20 mouse cellular contexts compared by ENCODE assay signal in genomic region chr5:72648987-72649735, GRCm38 (mm10). TPM values are rescaled to one million over a fixed set of nuclear protein-coding genes. Genes with fewer than 3 reads are reported as not detected.
DNase-seq lines count a peak whose midpoint lies in the region; ATAC-seq lines count a peak whose summit lies in the region.
"Had no signal": no experiment of that assay in that cellular context is flagged by ENCODE, and none has a peak within 500 bp of the region (broad histone marks: within the 10 kb centered on the region; RNA-seq: fewer than 3 reads in every experiment).

No protein-coding gene starts in this region.

- H3K4me2 ChIP-seq in liver, embryonic 16.5 days (ENCODE audit: low read depth, low read length): peak overlapping the region; percentile 76
- no peak overlapping the region for H3K4me2 ChIP-seq in kidney, embryonic 16.5 days (replicated peaks; ENCODE audit: low read depth, low read length)

- peak overlapping the region; percentile 62; the same call in 1 of the 2 replicates for H3K4me3 ChIP-seq in liver, embryonic 16.5 days (ENCODE audit: low read depth, low read length)
- no peak overlapping the region for H3K4me3 ChIP-seq in embryonic facial prominence, embryonic 10.5 days
- H3K4me3 ChIP-seq in kidney, embryonic 16.5 days (ENCODE audit: low read length): no peak overlapping the region

- WGBS in liver, embryonic 16.5 days (ENCODE audit: insufficient replicate concordance): 63% methylated on average over 9 of the region's 9 CpGs
- WGBS in embryonic facial prominence, embryonic 10.5 days: 83% methylated on average over 9 of the region's 9 CpGs
- WGBS in kidney, embryonic 16.5 days: 67% methylated on average over 9 of the region's 9 CpGs

- no peaks in the 10 kb centered on the region for H3K36me3 ChIP-seq in liver, embryonic 16.5 days (ENCODE audit: control insufficient read depth, insufficient read depth)
- H3K36me3 ChIP-seq in embryonic facial prominence, embryonic 10.5 days (replicated peaks): no peaks in the 10 kb centered on the region
- H3K36me3 ChIP-seq in kidney, embryonic 16.5 days (ENCODE audit: insufficient read depth, low read length): no peaks in the 10 kb centered on the region
- H3K36me3 ChIP-seq: embryonic facial prominence, embryonic 13.5 days; hindbrain, embryonic 15.5 days; midbrain, embryonic 10.5 days had no signal

- no peaks in the 10 kb centered on the region for H3K9me3 ChIP-seq in liver, embryonic 16.5 days (replicated peaks; ENCODE audit: control insufficient read depth, low read length)
- no peaks in the 10 kb centered on the region for H3K9me3 ChIP-seq in embryonic facial prominence, embryonic 10.5 days
- H3K9me3 ChIP-seq in kidney, embryonic 16.5 days (ENCODE audit: low read length): no peaks in the 10 kb centered on the region
- H3K9me3 ChIP-seq: forebrain, embryonic 13.5 days; hindbrain, embryonic 15.5 days; midbrain, embryonic 10.5 days had no signal

- H3K27me3 ChIP-seq in liver, embryonic 16.5 days (ENCODE audit: control insufficient read depth, insufficient read depth, low read depth, low read length): no peaks in the 10 kb centered on the region
- H3K27me3 ChIP-seq in embryonic facial prominence, embryonic 10.5 days (replicated peaks; ENCODE audit: low read depth, poor library complexity, severe bottlenecking): peaks cover 71% of the 10 kb centered on the region
- H3K27me3 ChIP-seq in kidney, embryonic 16.5 days (ENCODE audit: insufficient read depth, low read length): peaks cover 9% of the 10 kb centered on the region; the same call in 1 of the 2 replicates

- no peak overlapping the region; the same call in 1 of the 2 replicates for H3K9ac ChIP-seq in liver, embryonic 16.5 days (ENCODE audit: low read depth, low read length)
- no peak overlapping the region for H3K9ac ChIP-seq in kidney, embryonic 16.5 days (replicated peaks; ENCODE audit: low read length)
- H3K9ac ChIP-seq: embryonic facial prominence, embryonic 13.5 days; forebrain, embryonic 13.5 days; hindbrain, embryonic 15.5 days had no signal

- peak; percentile 69 for DNase-seq in heart, adult 11 months
- no peak for DNase-seq in heart, adult 8-10 months (ENCODE audit: low spot score)
- peak; percentile 54 for DNase-seq in Muller cell, postnatal 12 days (ENCODE audit: inconsistent ontology term)
- DNase-seq in fibroblast of lung, adult 2 months (ENCODE audit: low read depth): peak; percentile 38
- DNase-seq in embryonic facial prominence, embryonic 10.5 days (ENCODE audit: low spot score): no peak
- DNase-seq in MN1 (ENCODE audit: low spot score): no peak
- DNase-seq: cerebellum, adult 11-12 months; thymus, postnatal 36 days had no signal

- peak overlapping the region; percentile 78 for H3K27ac ChIP-seq in liver, embryonic 16.5 days (ENCODE audit: low read length)
- no peak overlapping the region for H3K27ac ChIP-seq in embryonic facial prominence, embryonic 10.5 days (replicated peaks)
- H3K27ac ChIP-seq in kidney, embryonic 16.5 days (ENCODE audit: low read length): no peak overlapping the region
- H3K27ac ChIP-seq: embryonic facial prominence, embryonic 13.5 days; forebrain, embryonic 13.5 days; hindbrain, embryonic 15.5 days; midbrain, embryonic 10.5 days had no signal

- peaks cover 4% of the 10 kb centered on the region; the same call in 1 of the 2 replicates for H3K4me1 ChIP-seq in liver, embryonic 16.5 days (ENCODE audit: control insufficient read depth, low read depth, low read length)
- H3K4me1 ChIP-seq in embryonic facial prominence, embryonic 10.5 days: peaks cover 17% of the 10 kb centered on the region
- H3K4me1 ChIP-seq in kidney, embryonic 16.5 days (ENCODE audit: insufficient read depth, low read length): peaks cover 15% of the 10 kb centered on the region; the same call in 1 of the 2 replicates

- ATAC-seq in liver, embryonic 16.5 days (ENCODE audit: low read depth): peak; percentile 62
- ATAC-seq in kidney, embryonic 16.5 days (ENCODE audit: low FRiP score, low TSS enrichment): no peak

RNA-seq across cellular contexts. Expression of gene Nipal1, which starts 1.6 kb away (rescaled TPM):
- not detected for total RNA-seq in heart, adult 8-10 months (2022)
- polyA plus RNA-seq in liver, embryonic 16.5 days (2015; fragmentation: Nextera tagmentation; extraction: Ambion mirVana): 40.1 and 51.0 TPM in 2 replicates
- 0.14 and 0.49 TPM in 2 replicates for polyA plus RNA-seq in embryonic facial prominence, embryonic 10.5 days (2016; fragmentation: Nextera tagmentation; extraction: Ambion mirVana)
- 4.7 and 5.6 TPM in 2 replicates for polyA plus RNA-seq in kidney, embryonic 16.5 days (2015; fragmentation: Nextera tagmentation; extraction: Ambion mirVana)
- total RNA-seq: heart, postnatal 25 days had no signal

RNA-seq across cellular contexts. Expression of gene Cnga1, which starts 5.1 kb away (rescaled TPM):
- not detected for total RNA-seq in heart, adult 8-10 months (2022)
- not detected in 2 replicates for polyA plus RNA-seq in liver, embryonic 16.5 days (2015; fragmentation: Nextera tagmentation; extraction: Ambion mirVana)
- polyA plus RNA-seq in embryonic facial prominence, embryonic 10.5 days (2016; fragmentation: Nextera tagmentation; extraction: Ambion mirVana): not detected in 2 replicates
- polyA plus RNA-seq in kidney, embryonic 16.5 days (2015; fragmentation: Nextera tagmentation; extraction: Ambion mirVana): not detected in 2 replicates
- total RNA-seq: common myeloid progenitor, adult 5-6 weeks; heart, postnatal 25 days had no signal
- polyA plus RNA-seq: C2C12; embryonic facial prominence, embryonic 13.5 days; forebrain, embryonic 13.5 days; heart, embryonic 11.5 days; hindbrain, embryonic 15.5 days; kidney, embryonic 14.5 days; midbrain, embryonic 10.5 days; myocyte had no signal

Comparison
In these comparisons a context has a peak if more than half of its experiments do, and no peak if none do; other contexts are left out.
1. DNase-seq: peak in heart, adult 11 months (single experiment), Muller cell, postnatal 12 days (single experiment) and fibroblast of lung, adult 2 months (single experiment); none in heart, adult 8-10 months (single experiment), embryonic facial prominence, embryonic 10.5 days (single experiment) and MN1 (single experiment).